Mouse (Mus musculus) C2C12 (cell line): Measurements from ENCODE around the gene Smc3.

Experiments used
- CEBPB ChIP-seq: IDR thresholded peaks from one replicate; pipeline ENCODE4 v1.6.1; 2011; ENCODE audit warnings: low read depth, mild to moderate bottlenecking, control low read depth, moderate library complexity
- CTCF ChIP-seq: IDR thresholded peaks from one replicate; pipeline ENCODE4 v1.5.1; 2011; ENCODE audit not compliant: control insufficient read depth, insufficient read depth, insufficient read length
- FOSL1 ChIP-seq: IDR thresholded peaks from one replicate; pipeline ENCODE4 v1.8.0; 2011; ENCODE audit warnings: mild to moderate bottlenecking, low read length; ENCODE audit not compliant: poor library complexity, insufficient read depth, severe bottlenecking
- MAX ChIP-seq: IDR thresholded peaks from one replicate; pipeline ENCODE4 v1.6.1; 2011; ENCODE audit warnings: mild to moderate bottlenecking, control low read depth
- MYOD1 ChIP-seq: IDR thresholded peaks from one replicate; pipeline ENCODE4 v1.6.1; 2011; ENCODE audit warnings: low read depth; ENCODE audit not compliant: control insufficient read depth, insufficient read length
- MYOG ChIP-seq: IDR thresholded peaks from one replicate; pipeline ENCODE4 v1.6.1; 2011; ENCODE audit not compliant: control insufficient read depth, insufficient read length; ENCODE audit errors: extremely low read depth
- USF1 ChIP-seq: IDR thresholded peaks from one replicate; pipeline ENCODE4 v1.6.1; 2011; ENCODE audit warnings: low read depth, mild to moderate bottlenecking, control low read depth, moderate library complexity

DNA sequence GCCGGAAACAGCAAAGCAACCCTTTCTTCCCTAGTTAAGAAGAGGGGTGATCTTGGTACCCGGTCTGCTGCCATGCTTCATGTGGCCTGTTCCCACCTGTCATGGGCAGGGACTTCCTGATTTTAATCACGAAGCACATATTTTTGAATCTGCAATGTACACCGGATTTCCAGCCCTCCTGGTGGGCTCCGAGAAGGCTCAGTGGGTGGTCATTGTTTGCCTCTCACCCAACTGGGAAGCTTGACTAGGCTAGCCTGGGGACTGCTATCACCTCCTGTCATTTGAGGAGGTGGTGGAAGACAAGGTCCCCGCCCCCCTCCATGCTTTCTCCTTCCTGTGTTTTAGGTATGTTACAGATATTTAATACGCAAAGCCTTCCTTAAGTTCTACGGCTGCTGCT is 82.2 kb downstream of the Smc3 start:
- TF ChIP-seq MYOG: no peak
- no peak for TF ChIP-seq CTCF
- TF ChIP-seq MAX: no peak
- TF ChIP-seq MYOD1: no peak
- no peak for TF ChIP-seq CEBPB
- TF ChIP-seq USF1: no peak
- no peak for TF ChIP-seq FOSL1
